Mouse (Mus musculus): ENCODE data around the gene Zfp1. TPM values are rescaled to one million over a fixed set of nuclear protein-coding genes. Genes with fewer than 3 reads are reported as not detected.

The Zfp1 gene
- polyA plus RNA-seq, 2 experiments: 3.9 to 4.0 TPM

DNA sequence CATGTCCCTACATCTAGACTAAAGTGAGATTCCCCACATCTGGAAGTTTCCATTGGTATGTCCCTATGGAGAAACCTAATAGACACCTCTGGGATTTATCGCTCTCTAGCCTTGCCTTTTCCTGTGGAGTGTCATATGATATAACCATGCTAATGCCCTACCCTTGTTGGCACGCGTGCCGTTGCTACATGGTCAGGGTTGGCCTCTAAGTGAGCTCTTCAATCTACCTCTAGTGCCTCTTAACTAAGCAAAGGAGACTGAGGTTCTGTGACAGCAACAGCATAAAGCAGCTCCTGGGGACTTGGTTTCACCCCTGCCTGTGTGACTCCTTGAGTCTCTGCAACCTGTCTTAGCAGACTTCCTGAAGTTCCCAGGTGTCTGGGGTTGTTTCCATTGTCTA is 24.9 kb upstream of the Zfp1 start:
- no peak overlapping the region for H3K4me3 ChIP-seq (ENCODE audit: insufficient read depth in 1 of 2, low read depth in 2 of 2, low read length in 2 of 2)
- H3K9ac ChIP-seq (replicated peaks): no peak overlapping the region
- no peak overlapping the region for H3K4me2 ChIP-seq (ENCODE audit: low read depth)
- H3K9me3 ChIP-seq (ENCODE audit: control insufficient read depth, low read length): no peaks in the 10 kb centered on the region
- WGBS (ENCODE audit: insufficient replicate concordance): 91% methylated on average over 4 of the region's 4 CpGs
- no peak overlapping the region for H3K27ac ChIP-seq
- H3K4me1 ChIP-seq (replicated peaks; ENCODE audit: control insufficient read depth in 2 of 2, insufficient read depth in 2 of 2, low read length in 1 of 2): 0 out of 4 replicates have a peak, but pooled peaks cover 0 to 3% of the 10 kb centered on the region in 2 experiments
- DNase-seq (ENCODE audit: low read depth in 3 of 3, low spot score in 3 of 3) (no peak), ATAC-seq (ENCODE audit: insufficient read depth) (no peak)
- no peaks in the 10 kb centered on the region for H3K27me3 ChIP-seq (ENCODE audit: control insufficient read depth, insufficient read depth, low read length)
- no peak for TF ChIP-seq EP300 (IDR thresholded peaks at IDR 0.05; ENCODE audit: low read depth)
- TF ChIP-seq CTCF (IDR thresholded peaks at IDR 0.05; ENCODE audit: low read depth): no peak
- no peaks in the 10 kb centered on the region for H3K36me3 ChIP-seq (replicated peaks; ENCODE audit: control insufficient read depth, insufficient read depth, low read depth)

DNA sequence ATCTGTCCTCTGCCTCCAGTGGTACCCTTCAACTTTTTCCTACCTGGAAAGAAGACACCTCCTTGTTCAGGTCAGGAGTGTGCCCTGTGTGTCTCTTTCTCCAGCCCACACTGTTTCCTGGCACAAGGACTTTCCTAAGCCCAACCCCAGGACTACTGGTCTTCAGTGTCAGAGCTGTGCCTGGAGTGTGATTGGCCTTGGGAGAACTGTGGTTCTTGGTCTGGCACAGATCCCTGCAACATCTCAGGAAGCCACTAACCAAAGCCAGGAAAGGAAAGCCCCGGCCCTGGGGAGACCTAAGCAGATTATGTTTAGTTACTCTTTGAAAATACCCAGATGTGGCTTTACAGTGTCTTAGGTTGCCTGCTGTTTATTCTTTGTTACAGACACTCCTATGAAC is 23.3 kb upstream of the Zfp1 start:
- ATAC-seq (ENCODE audit: insufficient read depth): no peak
- no peak for TF ChIP-seq EP300 (IDR thresholded peaks at IDR 0.05; ENCODE audit: low read depth)
- no peak for TF ChIP-seq CTCF (IDR thresholded peaks at IDR 0.05; ENCODE audit: low read depth)
- no peak for DNase-seq (ENCODE audit: low read depth in 3 of 3, low spot score in 3 of 3)
- H3K4me3 ChIP-seq (ENCODE audit: insufficient read depth in 1 of 2, low read depth in 2 of 2, low read length in 2 of 2): no peak overlapping the region
- H3K4me2 ChIP-seq (ENCODE audit: low read depth): no peak overlapping the region
- 0 out of 4 replicates have a peak, but pooled peaks cover 0 to 3% of the 10 kb centered on the region in 2 experiments for H3K4me1 ChIP-seq (replicated peaks; ENCODE audit: control insufficient read depth in 2 of 2, insufficient read depth in 2 of 2, low read length in 1 of 2)
- no peaks in the 10 kb centered on the region for H3K27me3 ChIP-seq (ENCODE audit: control insufficient read depth, insufficient read depth, low read length)
- 48% methylated on average over 1 of the region's 1 CpGs for WGBS (ENCODE audit: insufficient replicate concordance)
- no peaks in the 10 kb centered on the region for H3K36me3 ChIP-seq (replicated peaks; ENCODE audit: control insufficient read depth, insufficient read depth, low read depth)
- no peak overlapping the region for H3K27ac ChIP-seq
- no peak overlapping the region for H3K9ac ChIP-seq (replicated peaks)
- no peaks in the 10 kb centered on the region for H3K9me3 ChIP-seq (ENCODE audit: control insufficient read depth, low read length)

DNA sequence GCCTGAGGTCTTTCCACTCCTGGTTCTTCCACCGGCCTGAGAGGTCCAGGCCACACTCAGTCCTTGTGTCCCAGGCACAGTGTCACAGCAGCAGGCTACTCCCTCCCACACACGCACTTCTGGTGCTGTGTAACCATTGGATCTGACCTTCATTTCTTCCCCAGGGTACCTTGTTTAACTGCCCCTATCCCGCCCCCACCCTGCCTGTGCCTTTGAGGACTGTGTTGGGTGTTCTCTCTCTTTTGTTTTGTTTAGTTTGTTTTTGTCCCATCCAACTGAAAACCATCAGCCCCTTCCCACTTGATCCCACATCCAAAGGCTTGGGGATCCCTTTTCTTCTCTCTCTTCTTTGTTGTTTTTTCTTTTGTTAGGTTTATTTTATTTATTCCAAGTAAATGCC is 21.1 kb upstream of the Zfp1 start:
- H3K4me2 ChIP-seq (ENCODE audit: low read depth): no peak overlapping the region
- no peaks in the 10 kb centered on the region for H3K9me3 ChIP-seq (ENCODE audit: control insufficient read depth, low read length)
- H3K4me1 ChIP-seq (replicated peaks; ENCODE audit: control insufficient read depth in 2 of 2, insufficient read depth in 2 of 2, low read length in 1 of 2): 0 out of 4 replicates have a peak, but pooled peaks cover 0 to 3% of the 10 kb centered on the region in 2 experiments
- no peaks in the 10 kb centered on the region for H3K36me3 ChIP-seq (replicated peaks; ENCODE audit: control insufficient read depth, insufficient read depth, low read depth)
- WGBS (ENCODE audit: insufficient replicate concordance): 67% methylated on average over 3 of the region's 3 CpGs
- no peak overlapping the region for H3K27ac ChIP-seq
- H3K4me3 ChIP-seq (ENCODE audit: insufficient read depth in 1 of 2, low read depth in 2 of 2, low read length in 2 of 2): no peak overlapping the region
- H3K27me3 ChIP-seq (ENCODE audit: control insufficient read depth, insufficient read depth, low read length): no peaks in the 10 kb centered on the region
- no peak for TF ChIP-seq CTCF (IDR thresholded peaks at IDR 0.05; ENCODE audit: low read depth)
- no peak for TF ChIP-seq EP300 (IDR thresholded peaks at IDR 0.05; ENCODE audit: low read depth)
- DNase-seq (ENCODE audit: low read depth in 3 of 3, low spot score in 3 of 3): no peak
- no peak for ATAC-seq (ENCODE audit: insufficient read depth)
- no peak overlapping the region for H3K9ac ChIP-seq (replicated peaks)

DNA sequence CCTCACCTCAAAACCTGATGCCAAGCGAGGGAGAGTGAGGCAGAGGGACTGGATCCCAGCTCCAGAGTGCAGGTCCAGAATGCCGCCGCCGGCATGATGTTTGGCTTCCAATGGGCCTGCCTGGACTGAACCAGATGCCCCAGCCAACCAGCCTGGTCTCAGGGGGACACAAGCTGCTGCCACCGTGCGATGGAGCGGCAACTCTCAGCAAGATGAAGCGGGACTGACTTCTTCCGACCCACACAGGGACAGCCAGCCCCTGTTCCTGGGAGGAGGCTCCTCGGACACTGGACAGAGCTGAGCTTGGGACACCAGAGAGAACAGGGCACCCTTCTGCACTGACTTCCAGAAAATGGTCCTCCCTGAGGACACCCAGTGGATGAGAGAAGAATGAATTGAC is 20.6 kb upstream of the Zfp1 start:
- no peak overlapping the region for H3K9ac ChIP-seq (replicated peaks)
- 0 out of 4 replicates have a peak, but pooled peaks cover 0 to 3% of the 10 kb centered on the region in 2 experiments for H3K4me1 ChIP-seq (replicated peaks; ENCODE audit: control insufficient read depth in 2 of 2, insufficient read depth in 2 of 2, low read length in 1 of 2)
- no peak for DNase-seq (ENCODE audit: low read depth in 3 of 3, low spot score in 3 of 3)
- H3K27me3 ChIP-seq (ENCODE audit: control insufficient read depth, insufficient read depth, low read length): no peaks in the 10 kb centered on the region
- WGBS (ENCODE audit: insufficient replicate concordance): 88% methylated on average over 10 of the region's 10 CpGs
- no peak for TF ChIP-seq EP300 (IDR thresholded peaks at IDR 0.05; ENCODE audit: low read depth)
- TF ChIP-seq CTCF (IDR thresholded peaks at IDR 0.05; ENCODE audit: low read depth): no peak
- no peaks in the 10 kb centered on the region for H3K36me3 ChIP-seq (replicated peaks; ENCODE audit: control insufficient read depth, insufficient read depth, low read depth)
- ATAC-seq (ENCODE audit: insufficient read depth): no peak
- H3K27ac ChIP-seq: no peak overlapping the region
- no peaks in the 10 kb centered on the region for H3K9me3 ChIP-seq (ENCODE audit: control insufficient read depth, low read length)
- H3K4me3 ChIP-seq (ENCODE audit: insufficient read depth in 1 of 2, low read depth in 2 of 2, low read length in 2 of 2): no peak overlapping the region
- no peak overlapping the region for H3K4me2 ChIP-seq (ENCODE audit: low read depth)

DNA sequence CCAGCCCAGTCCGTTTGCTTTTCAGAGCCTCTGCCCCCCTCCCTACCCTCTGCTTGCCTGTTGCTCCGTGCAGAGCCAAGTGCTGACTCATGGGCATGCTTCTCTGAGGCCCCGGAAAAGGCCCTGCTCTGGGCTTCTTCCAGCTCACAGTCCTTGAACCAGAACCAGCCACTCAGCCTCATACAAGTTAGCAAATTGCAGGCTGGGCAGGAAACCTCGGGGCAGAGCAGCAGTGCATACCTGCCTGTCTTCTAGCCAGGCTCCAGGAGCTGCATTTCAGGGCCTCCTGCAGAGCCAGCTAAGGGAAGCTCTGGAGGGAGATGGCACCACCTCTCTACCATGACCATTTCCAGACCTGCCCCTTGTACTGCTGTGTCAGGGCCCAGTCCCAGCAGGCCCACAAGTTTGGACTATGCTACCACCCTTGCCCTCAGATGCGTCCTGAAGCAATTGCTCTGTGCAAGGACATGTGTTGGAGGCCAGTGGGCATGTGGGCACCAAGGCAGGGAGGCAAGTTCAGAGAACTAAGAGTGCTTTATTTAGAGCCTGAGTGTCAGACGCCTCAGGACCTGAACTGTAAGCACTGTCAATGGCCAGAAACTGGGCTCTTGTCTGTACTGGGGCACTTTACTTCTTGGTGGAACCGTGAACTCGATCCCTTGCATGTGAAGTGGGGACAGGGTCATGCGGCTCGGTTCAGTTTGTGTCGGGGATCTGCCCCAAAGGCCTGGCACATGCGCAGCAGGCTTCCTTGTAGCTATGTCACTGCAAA is 18.9 kb upstream of the Zfp1 start:
- 64% methylated on average over 12 of the region's 12 CpGs for WGBS (ENCODE audit: insufficient replicate concordance)
- H3K4me1 ChIP-seq (replicated peaks; ENCODE audit: control insufficient read depth in 2 of 2, insufficient read depth in 2 of 2, low read length in 1 of 2): no peaks in the 10 kb centered on the region
- no peak overlapping the region for H3K4me2 ChIP-seq (ENCODE audit: low read depth)
- no peak overlapping the region for H3K27ac ChIP-seq
- DNase-seq (ENCODE audit: low read depth in 3 of 3, low spot score in 3 of 3) (no peak), ATAC-seq (ENCODE audit: insufficient read depth) (no peak)
- H3K4me3 ChIP-seq (ENCODE audit: insufficient read depth in 1 of 2, low read depth in 2 of 2, low read length in 2 of 2): no peak overlapping the region
- H3K9ac ChIP-seq (replicated peaks): no peak overlapping the region
- H3K36me3 ChIP-seq (replicated peaks; ENCODE audit: control insufficient read depth, insufficient read depth, low read depth): no peaks in the 10 kb centered on the region
- no peaks in the 10 kb centered on the region for H3K9me3 ChIP-seq (ENCODE audit: control insufficient read depth, low read length)
- no peaks in the 10 kb centered on the region for H3K27me3 ChIP-seq (ENCODE audit: control insufficient read depth, insufficient read depth, low read length)
- TF ChIP-seq CTCF (IDR thresholded peaks at IDR 0.05; ENCODE audit: low read depth): no peak
- no peak for TF ChIP-seq EP300 (IDR thresholded peaks at IDR 0.05; ENCODE audit: low read depth)
